Mouse (Mus musculus): ENCODE results near the gene Cpa2. TPM values are rescaled to one million over a fixed set of nuclear protein-coding genes. Genes with fewer than 3 reads are reported as not detected.

Gene Cpa2
- total RNA-seq, 2 experiments from 2014 or later: not detected

DNA sequence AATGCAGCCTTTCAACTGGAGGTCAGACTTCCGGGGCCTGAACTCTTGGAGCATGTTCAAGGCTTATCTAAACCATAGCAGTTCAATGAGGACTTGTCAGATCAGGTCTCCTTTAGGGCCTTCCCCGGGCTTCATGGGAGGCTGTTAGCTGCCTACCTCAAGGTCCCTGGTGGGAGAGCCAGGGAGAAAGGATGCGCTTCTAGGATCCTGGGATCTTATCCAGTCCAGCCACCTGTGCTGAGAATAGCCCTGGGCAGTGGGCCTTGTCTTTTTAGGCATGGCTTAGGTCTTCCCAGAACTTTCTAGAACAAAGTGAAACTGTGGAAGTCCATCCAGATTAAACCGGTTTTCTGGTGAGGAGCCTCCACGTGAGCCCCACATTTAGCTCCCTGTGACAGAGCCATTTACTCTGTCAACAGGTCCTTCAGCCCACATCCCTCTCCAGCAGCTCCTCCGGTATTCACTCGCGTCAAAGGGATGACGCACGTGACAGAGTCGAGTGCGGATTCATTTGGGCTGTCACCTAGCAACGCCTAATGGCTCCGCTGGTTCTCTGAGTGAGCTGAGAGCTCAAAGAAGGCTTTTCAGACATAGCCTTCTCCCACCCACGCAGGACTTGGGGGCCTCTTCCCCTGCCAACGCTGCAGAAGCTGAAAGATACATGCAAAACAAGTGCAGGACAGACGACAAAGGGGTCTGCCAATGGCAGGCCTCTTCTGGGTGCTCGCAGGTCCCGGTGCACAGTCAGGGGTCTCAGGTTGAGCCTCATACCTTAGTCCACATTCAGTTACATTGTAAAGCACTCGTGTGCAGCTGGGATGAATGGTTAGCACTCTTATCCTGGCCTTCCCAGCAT is 31.3 kb downstream of the Cpa2 start:
- intact Hi-C loops (cut with DNase I): no loop called here
- peak overlapping the region; percentile 3; the same call in 1 of the 2 replicates for H3K4me3 ChIP-seq
- DNase-seq: no peak
- H3K27ac ChIP-seq: peak overlapping the region; percentile 32
- no peak for TF ChIP-seq CTCF (IDR thresholded peaks at IDR 0.05)

DNA sequence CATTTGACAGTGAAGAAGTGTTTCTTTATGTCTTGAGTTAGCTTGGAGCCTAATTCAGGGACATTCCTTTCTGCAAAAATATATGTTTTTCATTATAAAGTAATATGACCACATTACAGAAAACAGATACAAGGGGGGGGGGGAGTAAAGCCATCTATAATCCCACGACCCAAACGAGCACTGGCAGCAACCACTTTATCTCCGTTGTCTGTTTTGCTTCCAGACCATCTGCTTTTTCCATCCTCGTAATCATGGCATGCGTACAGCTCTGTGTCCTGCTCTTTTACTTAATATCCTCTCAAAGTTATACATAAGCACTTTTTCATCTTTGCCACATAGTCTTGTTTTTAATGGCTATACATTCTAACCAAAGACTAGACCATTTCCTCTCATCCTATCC is 32.0 kb downstream of the Cpa2 start:
- H3K27ac ChIP-seq: no peak overlapping the region

DNA sequence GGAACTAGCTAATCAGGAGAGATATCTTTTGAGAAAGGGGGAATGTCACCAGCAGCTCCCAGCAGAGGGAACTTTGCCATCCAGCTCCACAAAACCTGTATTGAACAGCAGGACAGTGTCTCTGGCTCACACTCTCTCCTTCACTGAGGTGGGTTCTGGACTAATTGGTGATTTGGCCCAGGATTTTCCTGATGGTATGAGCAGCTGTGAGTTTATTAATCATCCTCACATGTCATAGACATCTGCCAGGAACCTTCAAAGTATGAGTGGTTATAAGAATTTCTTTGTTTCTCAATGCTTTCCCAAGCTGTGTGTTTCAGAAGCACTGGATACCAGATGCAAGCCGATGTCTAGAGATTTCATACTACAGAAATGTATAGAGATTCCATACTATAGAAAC is 33.6 kb downstream of the Cpa2 start:
- H3K27ac ChIP-seq: no peak overlapping the region
- DNase-seq: no peak
- no peak overlapping the region for H3K4me3 ChIP-seq
- TF ChIP-seq CTCF (IDR thresholded peaks at IDR 0.05): no peak
- intact Hi-C loops (cut with DNase I): no loop called here

More for the DNA sequence above, 32.0 kb downstream of the Cpa2 start:
- intact Hi-C loops (cut with DNase I): no loop called here
- H3K4me3 ChIP-seq: no peak overlapping the region
- TF ChIP-seq CTCF (IDR thresholded peaks at IDR 0.05): no peak
- no peak for DNase-seq

DNA sequence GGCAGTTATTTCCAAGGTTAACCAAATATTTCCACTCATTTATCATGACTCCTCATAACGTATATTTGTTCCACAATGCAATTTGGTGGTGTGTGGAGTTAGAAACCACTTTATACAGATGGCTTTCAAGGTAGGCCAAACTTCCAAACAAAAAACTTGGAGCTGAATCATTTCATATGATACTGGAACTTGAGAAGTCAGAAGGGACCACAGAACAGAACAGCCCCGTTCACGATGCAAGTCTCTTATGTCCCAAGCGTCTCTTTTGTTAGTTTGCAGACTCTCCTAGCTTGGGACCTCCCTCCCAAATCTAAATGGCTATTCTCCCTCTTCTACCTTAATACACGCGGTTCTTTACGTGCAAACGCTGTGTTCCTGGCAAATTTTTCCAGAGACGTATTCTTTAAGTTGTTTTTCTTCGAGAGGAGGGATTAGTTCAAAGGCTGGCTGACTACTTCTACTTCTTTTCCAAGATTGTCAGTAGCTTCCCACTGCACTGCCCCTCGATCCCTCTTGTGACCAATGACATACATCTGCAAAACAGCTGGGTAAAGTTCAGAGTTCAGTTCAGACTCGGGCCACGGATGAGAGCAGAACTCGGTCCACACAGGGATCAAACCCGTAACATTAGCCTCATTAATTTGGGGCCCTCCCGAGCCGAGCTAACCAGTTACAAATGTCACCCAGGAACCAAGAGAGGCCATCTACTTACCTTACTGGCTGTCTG is 35.3 kb downstream of the Cpa2 start:
- no peak for TF ChIP-seq CTCF (IDR thresholded peaks at IDR 0.05)
- intact Hi-C loops (cut with DNase I): no loop called here
- no peak for DNase-seq
- Histone ChIP-seq H3K27ac (no peak overlapping the region), H3K4me3 (no peak overlapping the region)

DNA sequence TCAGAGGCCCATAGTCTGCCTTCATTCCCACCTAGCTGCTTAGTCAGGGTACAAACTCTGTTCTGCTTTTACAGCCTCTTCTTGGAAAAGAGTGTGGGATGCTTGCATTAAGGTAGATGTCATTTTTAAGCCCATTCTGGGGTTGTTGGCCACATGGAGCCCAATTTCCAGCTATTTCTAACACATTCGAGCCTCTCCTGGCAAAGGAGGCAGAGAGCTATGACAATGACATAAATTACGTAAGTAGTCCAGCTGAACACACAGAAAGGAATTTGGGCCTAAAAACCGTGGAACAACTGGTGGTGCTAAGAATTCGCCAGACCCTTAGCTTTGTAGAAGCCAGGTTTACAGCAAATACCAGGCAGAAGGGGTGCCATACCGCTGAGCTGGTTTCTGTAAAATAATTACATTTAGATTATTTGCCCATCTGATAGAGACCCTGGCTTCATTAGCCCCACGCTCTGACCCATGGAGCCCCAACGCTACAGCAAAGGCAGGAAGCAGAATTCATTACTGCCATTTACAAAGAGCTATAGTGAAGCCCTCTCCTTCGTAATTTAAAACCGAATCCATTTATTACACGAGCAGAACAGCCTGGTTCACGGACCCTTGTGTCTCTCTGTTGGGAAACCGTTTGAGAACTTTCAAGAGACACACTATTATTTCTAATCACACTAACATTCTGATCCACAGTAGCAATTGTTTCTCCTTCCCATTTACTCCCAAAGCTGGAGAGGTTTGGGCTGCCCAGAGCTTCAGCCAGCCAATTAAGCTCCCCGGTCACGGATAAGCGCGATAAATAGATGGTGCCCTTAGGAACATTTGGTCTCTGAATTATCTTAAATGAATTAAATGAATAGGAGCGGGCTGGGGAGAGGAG is 38.8 kb downstream of the Cpa2 start:
- H3K27ac ChIP-seq: no peak overlapping the region
- no peak for TF ChIP-seq CTCF (IDR thresholded peaks at IDR 0.05)
- intact Hi-C loops (cut with DNase I): no loop called here
- no peak overlapping the region for H3K4me3 ChIP-seq
- no peak for DNase-seq

DNA sequence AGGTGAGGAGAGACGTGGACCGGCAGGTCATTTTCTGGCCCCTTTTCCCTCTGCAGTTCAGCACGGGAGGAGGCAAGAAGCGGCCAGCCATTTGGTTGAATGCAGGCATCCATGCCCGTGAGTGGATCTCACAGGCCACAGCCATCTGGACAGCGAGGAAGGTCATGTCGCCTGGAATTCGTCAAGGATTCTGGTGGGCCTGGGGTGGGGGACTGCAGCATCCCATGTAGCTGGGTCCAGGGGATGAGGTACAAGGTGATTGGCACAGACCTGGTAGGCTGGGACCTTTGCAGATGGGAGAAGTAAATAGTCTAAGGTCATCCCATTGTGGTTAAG is 39.4 kb downstream of the Cpa2 start:
- no peak for TF ChIP-seq CTCF (IDR thresholded peaks at IDR 0.05)
- DNase-seq: no peak
- Histone ChIP-seq H3K27ac (no peak overlapping the region), H3K4me3 (no peak overlapping the region)
- intact Hi-C loops (cut with DNase I): no loop called here

DNA sequence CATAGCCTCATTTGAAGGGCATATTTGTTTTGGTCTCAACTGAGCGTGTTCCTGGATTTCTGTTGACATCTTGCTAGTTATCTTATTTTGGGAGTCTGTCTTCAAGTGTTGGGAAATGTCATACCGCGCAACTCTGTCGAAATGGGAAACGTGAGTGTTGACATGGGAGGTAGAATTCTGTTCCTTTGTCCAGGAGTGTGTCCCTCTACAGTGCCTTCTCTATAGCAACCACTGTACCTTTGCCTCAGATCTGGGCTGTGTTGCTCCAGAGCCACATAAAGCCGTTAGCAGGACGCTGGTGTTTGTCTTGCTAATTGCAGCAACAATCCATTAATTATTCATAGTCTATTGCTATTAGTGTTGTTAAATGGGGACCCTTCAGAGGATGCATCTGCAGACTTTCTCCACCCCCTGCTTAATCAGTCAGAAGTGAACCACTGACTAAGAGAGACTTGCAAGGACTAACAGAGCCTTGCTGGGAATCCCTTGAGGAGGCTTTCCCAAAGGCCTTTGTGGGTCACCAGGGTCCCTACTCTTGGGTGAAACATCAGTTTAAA is 45.6 kb downstream of the Cpa2 start:
- intact Hi-C loops (cut with DNase I): no loop called here

DNA sequence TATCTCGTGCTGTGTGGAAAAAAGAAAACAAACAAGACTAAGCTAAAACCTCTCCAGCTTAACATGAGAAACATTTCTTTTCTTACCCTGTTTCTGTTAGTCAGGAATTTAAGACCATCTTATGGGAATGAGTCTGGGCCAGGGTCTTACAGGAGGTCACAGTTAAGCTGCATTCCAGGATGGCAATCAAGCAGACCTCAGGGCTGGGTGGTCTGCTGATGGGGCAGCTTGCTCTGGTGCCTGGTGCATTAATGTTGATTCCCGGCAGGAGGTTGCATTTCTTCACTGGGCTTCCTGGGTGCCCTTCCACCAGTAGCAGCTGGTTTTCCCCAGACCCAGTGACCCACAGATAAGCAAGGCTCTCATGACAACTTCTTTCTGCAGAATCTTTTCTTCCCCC is 48.4 kb downstream of the Cpa2 start:
- Histone ChIP-seq H3K27ac (no peak overlapping the region), H3K4me3 (no peak overlapping the region)
- TF ChIP-seq CTCF (IDR thresholded peaks at IDR 0.05): no peak
- no peak for DNase-seq
- intact Hi-C loops (cut with DNase I): no loop called here

More for the DNA sequence above, 45.6 kb downstream of the Cpa2 start:
- Histone ChIP-seq H3K27ac (no peak overlapping the region), H3K4me3 (no peak overlapping the region)
- no peak for DNase-seq
- no peak for TF ChIP-seq CTCF (IDR thresholded peaks at IDR 0.05)

DNA sequence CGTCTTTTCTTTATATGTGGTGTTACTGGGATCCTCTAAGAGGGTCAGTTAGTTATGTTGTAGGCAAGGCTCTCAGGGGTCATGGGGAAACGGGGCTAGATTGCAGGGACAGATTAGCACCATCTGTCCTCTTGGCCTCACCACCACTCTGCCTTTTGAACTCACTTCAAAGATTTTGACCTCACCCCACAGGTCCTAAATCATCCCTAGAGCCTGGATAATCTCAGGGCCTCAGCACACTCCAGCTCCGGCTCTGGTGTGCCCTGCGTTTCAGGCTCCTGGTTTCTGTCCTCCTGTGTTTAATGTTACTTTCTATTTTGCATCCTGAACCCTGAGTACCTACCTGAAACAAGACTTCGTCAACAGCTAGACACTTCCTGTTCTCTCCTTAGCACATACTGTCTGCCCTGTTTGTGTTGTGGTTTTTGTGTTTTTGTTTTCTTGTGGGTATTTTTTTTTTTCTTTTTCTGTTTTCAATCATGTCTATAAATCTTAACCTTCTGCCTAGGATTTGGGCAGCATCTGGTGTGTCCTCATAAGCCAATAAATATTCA is 50.5 kb downstream of the Cpa2 start:
- Histone ChIP-seq H3K27ac (no peak overlapping the region), H3K4me3 (no peak overlapping the region)
- no peak for DNase-seq
- TF ChIP-seq CTCF (IDR thresholded peaks at IDR 0.05): no peak
- intact Hi-C loops (cut with DNase I): no loop called here

DNA sequence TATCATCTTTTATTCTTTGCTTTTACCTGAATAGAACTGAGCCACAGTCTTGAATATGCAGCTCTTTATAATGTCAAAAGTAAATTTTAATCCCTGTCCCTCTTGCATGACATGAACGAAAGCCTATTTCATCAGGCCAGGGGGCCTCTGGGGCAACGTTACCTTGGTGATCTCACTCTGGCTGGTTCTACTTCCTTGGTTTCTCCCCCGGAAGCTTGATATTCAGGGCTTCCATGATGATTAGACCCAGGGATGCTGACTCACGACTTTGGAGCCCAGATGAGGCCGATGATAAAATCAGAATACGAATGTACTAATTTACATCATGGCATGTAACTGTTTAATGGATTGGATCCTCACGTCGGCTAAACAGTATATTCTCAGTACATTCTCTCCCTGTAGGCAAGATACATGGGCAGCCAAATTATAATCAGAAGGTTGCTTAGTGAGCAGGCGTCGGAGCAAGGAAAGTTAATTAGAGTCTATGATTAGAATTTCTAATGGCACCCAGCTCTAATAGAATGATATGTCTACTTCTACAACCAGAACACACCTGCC is 51.1 kb downstream of the Cpa2 start:
- intact Hi-C loops (cut with DNase I): no loop called here
- no peak for TF ChIP-seq CTCF (IDR thresholded peaks at IDR 0.05)
- DNase-seq: no peak

DNA sequence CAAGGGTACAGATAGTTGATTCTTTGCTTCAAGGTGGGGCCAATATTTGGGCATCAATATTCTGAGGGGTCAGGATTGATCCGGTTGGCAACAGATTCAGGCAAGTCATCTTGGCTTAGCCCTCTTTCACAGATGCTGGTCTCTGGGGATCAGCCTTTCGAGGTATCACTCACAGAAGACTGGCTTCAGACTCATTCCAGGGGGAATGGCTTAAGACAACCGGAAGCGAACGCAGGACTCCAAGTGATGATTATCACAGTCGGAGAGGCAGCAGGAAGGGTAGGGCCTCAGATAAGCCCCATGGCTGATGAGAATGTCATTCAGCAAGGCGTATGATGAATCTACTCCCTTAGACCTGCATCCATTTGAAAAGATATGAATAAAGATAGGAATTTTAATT is 53.0 kb downstream of the Cpa2 start:
- Histone ChIP-seq H3K27ac (no peak overlapping the region), H3K4me3 (no peak overlapping the region)
- intact Hi-C loops (cut with DNase I): no loop called here
- DNase-seq: no peak
- TF ChIP-seq CTCF (IDR thresholded peaks at IDR 0.05): no peak

More for the DNA sequence above, 51.1 kb downstream of the Cpa2 start:
- H3K27ac ChIP-seq: no peak overlapping the region
- H3K4me3 ChIP-seq: no peak overlapping the region
